Mouse (Mus musculus) liver, embryonic 15.5 days (tissue): Measurements from ENCODE around the gene Zbtb4. TPM values are rescaled to one million over a fixed set of nuclear protein-coding genes. Genes with fewer than 3 reads are reported as not detected.
A peak's percentile ranks its signal among the peaks of the same experiment; 100 is the strongest.

Source experiments
- ATAC-seq: fragments of 200-750 bp; cut with Nextera tagmentation; 2 replicates; pipeline ENCODE4 v1.8.0; 2017; ENCODE audit warnings: moderate number of reproducible peaks, mild to moderate bottlenecking, moderate library complexity; ENCODE audit not compliant: insufficient read depth
- H3K27ac ChIP-seq: fragments of 300-500 bp; sonication (generic); replicated peaks from 2 replicates; pipeline ENCODE4 v1.5.1; 2015; ENCODE audit warnings: mild to moderate bottlenecking, inconsistent platforms
- H3K27me3 ChIP-seq: fragments of 300-500 bp; sonication (generic); 2 replicates; pipeline ENCODE4 v1.6.1; 2015; ENCODE audit warnings: mild to moderate bottlenecking, inconsistent platforms
- H3K36me3 ChIP-seq: fragments of 300-500 bp; sonication (generic); replicated peaks from 2 replicates; pipeline ENCODE4 v1.6.1; 2015; ENCODE audit warnings: moderate library complexity, mild to moderate bottlenecking, inconsistent platforms
- H3K4me1 ChIP-seq: fragments of 300-500 bp; sonication (generic); replicated peaks from 2 replicates; pipeline ENCODE4 v1.6.1; 2015; ENCODE audit warnings: inconsistent platforms
- H3K4me2 ChIP-seq: fragments of 300-500 bp; sonication (generic); 2 replicates; pipeline ENCODE4 v1.6.1; 2015; ENCODE audit warnings: moderate library complexity, mild to moderate bottlenecking, inconsistent platforms
- H3K4me3 ChIP-seq: fragments of 300-500 bp; sonication (generic); replicated peaks from 2 replicates; pipeline ENCODE4 v1.5.1; 2015; ENCODE audit warnings: mild to moderate bottlenecking, inconsistent platforms
- H3K9ac ChIP-seq: fragments of 300-500 bp; sonication (generic); 2 replicates; pipeline ENCODE4 v1.6.1; 2015; ENCODE audit warnings: moderate library complexity, mild to moderate bottlenecking, inconsistent platforms
- H3K9me3 ChIP-seq: fragments of 300-500 bp; sonication (generic); replicated peaks from 2 replicates; pipeline ENCODE4 v1.6.1; 2016; ENCODE audit warnings: inconsistent platforms
- WGBS: fragments of 180-500 bp; shearing (Covaris S2); methylation state at CpG from one replicate; pipeline ENCODE4 v1.1.7; 2015; ENCODE audit warnings: mixed read lengths; ENCODE audit not compliant: insufficient replicate concordance; 5-methylcytosine and 5-hydroxymethylcytosine counted together
- polyA plus RNA-seq: library from polyadenylated mRNA; unstranded; fragments of >200 nt; fragmentation: Nextera tagmentation; extraction: Ambion mirVana; gene quantifications from 2 replicates; pipeline ENCODE4 v1.2.1, GENCODE M21; 2015

Gene Zbtb4
- polyA plus RNA-seq, 1 experiment from 2014 or later = 0.43 TPM

DNA sequence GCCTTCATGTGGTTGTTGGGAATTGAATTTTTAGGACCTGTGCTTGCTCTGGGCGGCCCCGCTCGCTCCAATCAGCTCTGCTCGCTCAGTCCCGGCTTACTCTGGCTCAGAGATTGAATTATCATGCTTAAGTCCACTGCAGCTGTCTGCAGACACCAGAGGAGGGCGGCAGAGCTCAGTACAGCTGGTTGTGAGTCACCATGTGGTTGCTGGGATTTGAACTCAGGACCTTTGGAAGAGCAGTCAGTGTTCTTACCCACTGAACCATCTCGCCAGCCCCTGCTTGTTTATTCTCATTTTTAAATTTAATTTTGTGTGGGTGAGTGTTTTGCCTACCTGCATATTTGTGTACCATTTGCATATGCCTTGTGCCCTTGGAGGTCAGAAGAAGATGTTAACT lies 2.2 kb upstream of the Zbtb4 start:
- Histone ChIP-seq H3K27me3 (peaks cover 15% of the 10 kb centered on the region), H3K4me3 (no peak overlapping the region), H3K4me1 (peaks cover 42% of the 10 kb centered on the region), H3K9me3 (no peaks in the 10 kb centered on the region), H3K36me3 (no peaks in the 10 kb centered on the region), H3K27ac (no peak overlapping the region), H3K9ac (no peak overlapping the region), H3K4me2 (no peak overlapping the region)
- no peak for ATAC-seq
- WGBS = 66% methylated on average over 7 of the region's 7 CpGs

DNA sequence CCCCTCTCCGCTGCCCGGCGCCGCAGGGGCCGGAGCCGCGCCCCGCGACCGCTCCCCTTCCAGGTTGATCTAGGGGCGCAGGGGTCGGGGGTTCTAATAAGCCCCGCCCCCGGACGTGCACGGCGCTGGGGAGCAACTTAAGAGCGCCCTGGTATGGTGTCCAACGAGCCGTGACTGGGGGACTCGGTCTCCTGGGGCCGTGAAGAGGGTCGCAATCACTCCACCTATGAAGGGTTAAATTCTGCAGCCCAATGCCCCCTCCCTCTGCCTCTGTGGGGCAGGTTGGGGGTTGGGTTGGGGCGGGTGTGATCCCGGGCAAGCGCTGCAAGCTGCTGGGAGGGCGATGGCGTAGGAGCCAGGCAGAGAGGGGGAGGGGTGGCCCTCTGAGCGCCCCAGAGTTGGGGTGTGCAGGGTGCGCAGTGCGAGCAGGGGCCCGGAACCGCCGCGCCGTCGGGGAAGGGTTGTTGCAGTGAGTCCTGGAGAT lies 456 bp downstream of the Zbtb4 start:
- no peaks in the 10 kb centered on the region for H3K9me3 ChIP-seq
- no peaks in the 10 kb centered on the region for H3K36me3 ChIP-seq
- peak overlapping the region; percentile 72 for H3K27ac ChIP-seq
- WGBS = under 1% methylated on average over 35 of the region's 37 CpGs
- peaks cover 15% of the 10 kb centered on the region for H3K27me3 ChIP-seq
- peaks cover 31% of the 10 kb centered on the region for H3K4me1 ChIP-seq
- ATAC-seq = peak; percentile 73
- peak overlapping the region; percentile 94 for H3K4me2 ChIP-seq
- peak overlapping the region; percentile 72 for H3K4me3 ChIP-seq
- H3K9ac ChIP-seq = peak overlapping the region; percentile 70

GRCm38 (mm10) chr11:69766872-69767624 lies 1.3 kb downstream of the Zbtb4 start:
- H3K4me1 ChIP-seq = peaks cover 31% of the 10 kb centered on the region
- no peaks in the 10 kb centered on the region for H3K36me3 ChIP-seq
- peak overlapping the region; percentile 94 for H3K4me2 ChIP-seq
- no peak for ATAC-seq
- no peak overlapping the region; the same call in 1 of the 2 replicates for H3K27ac ChIP-seq
- peaks cover 15% of the 10 kb centered on the region for H3K27me3 ChIP-seq
- peak overlapping the region; percentile 72 for H3K4me3 ChIP-seq
- H3K9me3 ChIP-seq = no peaks in the 10 kb centered on the region
- no peak overlapping the region; the same call in 1 of the 2 replicates for H3K9ac ChIP-seq
- WGBS = 64% methylated on average over 13 of the region's 13 CpGs

GRCm38 (mm10) chr11:69767625-69767909 lies 1.9 kb downstream of the Zbtb4 start:
- H3K36me3 ChIP-seq = no peaks in the 10 kb centered on the region
- H3K4me2 ChIP-seq = peak overlapping the region; percentile 94
- H3K9me3 ChIP-seq = no peaks in the 10 kb centered on the region
- H3K4me3 ChIP-seq = no peak overlapping the region
- H3K9ac ChIP-seq = no peak overlapping the region
- no peak for ATAC-seq
- H3K4me1 ChIP-seq = peaks cover 31% of the 10 kb centered on the region
- peaks cover 15% of the 10 kb centered on the region for H3K27me3 ChIP-seq
- no peak overlapping the region for H3K27ac ChIP-seq
- WGBS = 59% methylated on average over 4 of the region's 4 CpGs

DNA sequence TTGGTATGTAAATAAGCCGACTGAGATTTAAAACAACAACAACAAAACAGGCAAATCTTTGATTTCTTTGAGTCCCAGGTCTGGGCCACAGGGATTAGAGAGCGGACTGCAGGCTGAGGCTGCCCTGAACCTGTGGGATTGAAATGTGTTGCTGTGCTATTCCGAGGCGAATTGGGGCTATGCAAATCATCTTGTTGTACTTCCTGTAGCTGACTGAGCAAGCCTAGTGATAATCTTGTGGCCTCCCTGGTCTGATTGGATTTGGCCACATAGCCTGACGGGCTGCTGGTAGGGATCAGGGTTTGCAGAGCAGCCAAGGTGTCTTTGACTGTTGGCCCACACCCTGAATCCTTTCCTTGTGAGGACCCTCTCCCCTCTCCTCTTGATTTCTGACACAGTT lies 9.2 kb downstream of the Zbtb4 start:
- Histone ChIP-seq H3K4me2 (no peak overlapping the region), H3K9ac (no peak overlapping the region)
- 33% methylated on average over 5 of the region's 5 CpGs for WGBS

GRCm38 (mm10) chr11:69775716-69776115 lies 10.0 kb downstream of the Zbtb4 start:
- Histone ChIP-seq H3K27ac (no peak overlapping the region), H3K9me3 (no peaks in the 10 kb centered on the region), H3K27me3 (peaks cover 42% of the 10 kb centered on the region), H3K4me1 (no peaks in the 10 kb centered on the region; the same call in 1 of the 2 replicates), H3K4me2 (no peak overlapping the region), H3K9ac (no peak overlapping the region), H3K36me3 (no peaks in the 10 kb centered on the region), H3K4me3 (no peak overlapping the region)
- 65% methylated on average over 10 of the region's 10 CpGs for WGBS
- ATAC-seq = no peak

More for the DNA sequence above, 9.2 kb downstream of the Zbtb4 start:
- ATAC-seq = no peak
- Histone ChIP-seq H3K4me3 (no peak overlapping the region), H3K4me1 (no peaks in the 10 kb centered on the region; the same call in 1 of the 2 replicates), H3K27ac (no peak overlapping the region), H3K36me3 (no peaks in the 10 kb centered on the region), H3K27me3 (peaks cover 34% of the 10 kb centered on the region), H3K9me3 (no peaks in the 10 kb centered on the region)

DNA sequence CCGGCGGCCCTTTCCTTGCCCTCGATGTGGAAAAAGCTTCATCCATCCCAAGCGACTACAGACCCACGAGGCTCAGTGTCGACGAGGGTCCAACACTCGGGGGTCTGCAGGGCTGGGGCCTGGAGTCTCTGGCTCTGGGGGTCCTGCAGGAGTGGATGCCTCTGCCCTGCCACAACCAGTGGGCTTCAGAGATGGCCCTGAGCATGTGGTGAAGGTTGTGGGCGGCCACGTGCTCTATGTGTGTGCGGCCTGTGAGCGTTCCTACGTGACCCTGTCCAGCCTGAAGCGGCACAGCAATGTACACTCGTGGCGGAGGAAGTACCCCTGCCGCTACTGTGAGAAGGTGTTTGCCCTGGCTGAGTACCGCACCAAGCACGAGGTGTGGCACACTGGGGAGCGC lies 10.8 kb downstream of the Zbtb4 start:
- no peak for ATAC-seq
- Histone ChIP-seq H3K4me1 (no peaks in the 10 kb centered on the region; the same call in 1 of the 2 replicates), H3K27me3 (peaks cover 49% of the 10 kb centered on the region), H3K9ac (no peak overlapping the region), H3K4me2 (no peak overlapping the region), H3K27ac (no peak overlapping the region), H3K36me3 (no peaks in the 10 kb centered on the region), H3K9me3 (no peaks in the 10 kb centered on the region), H3K4me3 (no peak overlapping the region)
- WGBS = 74% methylated on average over 20 of the region's 20 CpGs

DNA sequence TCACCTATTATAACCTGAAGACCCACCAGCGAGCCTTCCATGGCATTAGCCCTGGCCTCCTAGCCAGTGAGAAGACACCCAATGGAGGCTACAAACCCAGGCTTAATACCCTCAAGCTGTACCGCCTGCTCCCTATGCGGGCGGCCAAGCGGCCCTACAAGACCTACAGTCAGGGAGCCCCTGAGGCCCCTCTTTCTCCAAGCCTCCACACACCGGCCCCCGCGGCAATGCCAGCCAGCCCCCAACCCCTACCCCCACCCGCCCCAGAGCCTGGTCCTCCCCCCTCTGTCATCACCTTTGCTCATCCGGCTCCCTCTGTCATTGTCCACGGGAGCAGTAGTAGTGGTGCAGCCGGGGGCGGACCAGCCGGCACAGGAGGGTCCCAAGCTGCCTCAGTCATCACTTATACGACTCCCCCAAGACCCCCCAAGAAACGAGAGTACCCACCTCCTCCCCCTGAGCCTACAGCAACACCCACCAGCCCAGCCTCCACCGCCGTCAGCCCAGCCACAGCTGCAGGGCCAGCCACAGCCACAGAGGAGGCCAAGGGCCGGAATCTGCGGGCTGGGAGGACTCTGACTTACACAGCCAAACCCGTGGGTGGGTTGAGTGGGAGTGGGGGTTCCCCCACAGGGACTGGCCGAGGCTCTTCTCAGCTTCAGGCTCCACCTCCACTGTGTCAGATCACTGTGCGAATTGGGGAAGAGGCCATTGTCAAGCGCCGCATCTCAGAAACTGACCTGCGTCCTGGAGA lies 12.0 kb downstream of the Zbtb4 start:
- H3K36me3 ChIP-seq = no peaks in the 10 kb centered on the region
- H3K9me3 ChIP-seq = no peaks in the 10 kb centered on the region
- no peak for ATAC-seq
- no peaks in the 10 kb centered on the region; the same call in 1 of the 2 replicates for H3K4me1 ChIP-seq
- H3K27ac ChIP-seq = no peak overlapping the region
- H3K27me3 ChIP-seq = peaks cover 61% of the 10 kb centered on the region
- H3K9ac ChIP-seq = no peak overlapping the region
- H3K4me3 ChIP-seq = no peak overlapping the region
- WGBS = 54% methylated on average over 26 of the region's 26 CpGs
- no peak overlapping the region for H3K4me2 ChIP-seq

GRCm38 (mm10) chr11:69778258-69778982 lies 12.7 kb downstream of the Zbtb4 start:
- Histone ChIP-seq H3K4me3 (no peak overlapping the region), H3K4me1 (no peaks in the 10 kb centered on the region; the same call in 1 of the 2 replicates), H3K9ac (no peak overlapping the region), H3K36me3 (no peaks in the 10 kb centered on the region), H3K9me3 (no peaks in the 10 kb centered on the region), H3K27me3 (peaks cover 62% of the 10 kb centered on the region), H3K4me2 (no peak overlapping the region), H3K27ac (no peak overlapping the region)
- ATAC-seq = no peak
- 59% methylated on average over 23 of the region's 23 CpGs for WGBS

- 65% methylated on average over 7 of the region's 7 CpGs for WGBS
- Histone ChIP-seq H3K36me3 (no peaks in the 10 kb centered on the region), H3K27ac (no peak overlapping the region), H3K9ac (no peak overlapping the region), H3K27me3 (peaks cover 62% of the 10 kb centered on the region), H3K4me2 (no peak overlapping the region), H3K4me1 (no peaks in the 10 kb centered on the region; the same call in 1 of the 2 replicates), H3K9me3 (no peaks in the 10 kb centered on the region), H3K4me3 (no peak overlapping the region)
- ATAC-seq = no peak
Observed at GRCm38 (mm10) chr11:69778985-69779384, 13.3 kb downstream of the Zbtb4 start.

DNA sequence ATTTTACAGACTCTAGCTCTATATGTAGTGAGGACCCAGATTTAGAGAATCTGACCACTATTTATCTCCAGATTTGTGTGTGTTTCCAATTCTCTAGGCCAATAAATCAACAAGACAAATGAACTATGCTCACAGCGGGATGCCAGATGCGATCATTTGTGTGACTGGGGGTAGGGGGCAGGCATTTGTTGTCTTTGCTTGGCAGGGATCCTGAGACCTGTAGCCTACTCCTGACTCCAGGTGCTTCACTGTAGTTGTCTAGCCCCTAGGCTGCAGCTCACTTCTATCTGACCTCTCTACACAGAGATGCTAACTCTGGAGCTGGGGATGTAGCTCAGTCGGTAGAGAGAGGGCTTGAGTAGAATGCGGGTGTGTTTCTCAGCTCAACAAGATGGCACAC lies 16.1 kb downstream of the Zbtb4 start:
- Histone ChIP-seq H3K4me1 (peaks cover 13% of the 10 kb centered on the region), H3K36me3 (no peaks in the 10 kb centered on the region), H3K27me3 (peaks cover 61% of the 10 kb centered on the region), H3K4me3 (no peak overlapping the region), H3K9ac (no peak overlapping the region), H3K4me2 (no peak overlapping the region), H3K9me3 (no peaks in the 10 kb centered on the region), H3K27ac (no peak overlapping the region)
- ATAC-seq = no peak
- 43% methylated on average over 4 of the region's 4 CpGs for WGBS
